Mouse (Mus musculus) spleen, embryonic (tissue): ENCODE results near the gene Ppt1.

Source experiments
- CTCF ChIA-PET: fragments of 350-600 bp; sonication (Branson Sonifier 250); formaldehyde crosslinking; loops from one replicate; lab custom pipeline; 2022; lab: Charles Lee

Gene Ppt1

DNA sequence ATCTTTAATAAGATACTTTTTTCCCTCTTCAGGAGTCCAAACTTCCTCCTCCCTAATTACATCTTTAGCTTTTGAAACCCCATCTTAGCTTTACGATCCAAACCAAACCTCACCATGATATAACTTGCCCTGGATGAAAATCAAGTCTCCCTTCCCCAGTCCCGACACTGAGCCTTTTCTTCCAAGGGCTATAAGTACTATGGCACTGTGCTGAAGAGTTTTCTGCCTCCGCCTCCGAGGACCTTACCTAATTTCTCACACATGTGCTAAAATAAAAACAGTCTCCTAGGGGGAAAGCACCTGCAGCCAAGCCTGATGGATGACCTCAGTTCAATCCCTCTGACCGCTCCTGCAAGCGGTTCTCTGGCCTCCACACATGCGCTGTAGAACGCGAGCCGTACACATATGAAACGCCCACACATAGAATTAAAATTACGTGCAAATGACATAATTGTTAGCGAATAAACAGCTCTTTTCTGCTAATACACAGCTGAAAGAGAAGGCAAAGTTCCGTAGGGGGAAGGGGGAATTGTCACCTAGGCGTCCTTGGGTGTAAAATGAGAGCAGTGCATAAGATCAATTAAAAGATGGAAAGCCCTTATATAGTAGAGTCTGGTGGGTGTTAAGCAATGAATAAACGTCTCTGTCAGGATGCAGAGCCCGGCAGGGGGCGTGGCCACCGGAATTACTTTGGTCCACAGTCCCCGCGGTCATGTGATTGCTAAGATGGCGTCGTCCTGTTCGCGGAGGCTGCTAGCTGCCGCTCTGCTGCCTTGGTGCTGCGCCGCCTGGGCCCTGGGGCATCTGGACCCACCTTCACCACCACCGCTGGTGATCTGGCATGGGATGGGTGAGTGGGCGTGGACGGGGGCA, at the start of gene Ppt1:
Ppt1 (plus strand) TSS at position 713 of the 873 bp plus-strand sequence.
- CTCF ChIA-PET = interaction anchor here (0.9 kb wide), 1 partner anchor 12 kb away, joined by 3 read pairs; no protein-coding TSS in a partner anchor

GRCm38 (mm10) chr4:122789335-122790089, 46.5 kb upstream of the Ppt1 start:
- CTCF ChIA-PET = no interaction called here

DNA sequence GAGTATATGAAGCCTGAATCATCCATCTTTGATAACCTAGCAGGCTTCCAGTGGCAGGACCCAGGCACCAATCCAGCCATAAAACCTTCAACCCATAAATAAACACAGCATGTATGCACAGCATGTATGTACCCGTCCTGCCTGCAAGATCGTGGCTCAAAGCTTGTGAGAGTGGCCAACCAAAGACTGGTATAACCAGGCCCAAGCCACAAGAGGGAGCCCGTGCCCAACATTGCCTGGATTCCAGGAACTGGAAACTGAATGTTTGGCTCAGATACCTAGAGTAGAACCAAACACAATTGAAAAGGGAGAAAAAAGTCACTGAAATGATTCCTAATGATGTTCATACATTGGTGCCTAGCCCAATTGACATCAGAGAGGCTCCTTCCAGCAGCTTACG, 27.9 kb upstream of the Ppt1 start:
- CTCF ChIA-PET = interaction anchor here (0.6 kb wide), 1 partner anchor 42 kb away, joined by 4 read pairs; no protein-coding TSS in a partner anchor

- CTCF ChIA-PET = no interaction called here
Measured at GRCm38 (mm10) chr4:122811180-122811579, 24.9 kb upstream of the Ppt1 start.

DNA sequence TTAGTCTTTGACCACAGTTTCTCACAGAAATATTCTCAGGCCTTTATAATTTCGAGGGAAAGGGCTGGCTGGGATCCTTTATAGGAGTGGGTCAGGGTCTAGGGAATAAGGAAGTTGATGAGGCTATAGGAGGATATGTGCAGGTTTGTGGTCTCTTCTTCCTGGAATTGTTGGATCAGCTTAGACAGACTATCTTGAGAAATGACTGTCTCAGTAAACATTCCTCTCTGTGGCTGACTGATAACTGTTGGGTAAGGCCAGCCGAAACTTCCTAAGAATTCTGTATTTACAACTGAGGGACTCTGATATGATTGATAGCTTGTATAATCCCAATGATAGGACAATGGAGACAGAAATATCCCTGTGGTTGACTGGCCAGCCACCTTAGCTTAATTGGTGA, 24.2 kb upstream of the Ppt1 start:
- CTCF ChIA-PET = no interaction called here

DNA sequence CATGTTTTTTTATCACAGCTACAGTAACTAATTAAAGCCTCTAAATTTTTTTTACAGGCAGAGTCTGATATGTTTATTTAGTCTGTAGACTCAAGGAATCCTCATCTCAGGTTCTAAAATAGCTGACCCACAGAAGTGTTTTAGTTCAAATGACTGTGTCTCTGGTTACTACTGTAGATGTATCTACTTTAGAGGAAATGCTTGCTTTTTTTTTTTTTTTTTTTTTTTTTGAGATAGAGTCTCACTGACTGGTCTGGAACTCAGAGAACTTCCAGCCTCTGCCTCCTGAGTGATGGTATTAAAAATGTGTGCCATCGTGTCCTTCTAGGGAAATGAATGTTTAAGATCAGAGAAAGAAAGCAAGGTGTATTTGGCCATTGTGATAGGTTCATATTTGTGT, 19.8 kb upstream of the Ppt1 start:
- CTCF ChIA-PET = no interaction called here

- CTCF ChIA-PET = interaction anchor here (0.5 kb wide), 1 partner anchor 1123 kb away, joined by 3 read pairs; no protein-coding TSS in a partner anchor
Measured at GRCm38 (mm10) chr4:122820941-122821340, 15.1 kb upstream of the Ppt1 start.

DNA sequence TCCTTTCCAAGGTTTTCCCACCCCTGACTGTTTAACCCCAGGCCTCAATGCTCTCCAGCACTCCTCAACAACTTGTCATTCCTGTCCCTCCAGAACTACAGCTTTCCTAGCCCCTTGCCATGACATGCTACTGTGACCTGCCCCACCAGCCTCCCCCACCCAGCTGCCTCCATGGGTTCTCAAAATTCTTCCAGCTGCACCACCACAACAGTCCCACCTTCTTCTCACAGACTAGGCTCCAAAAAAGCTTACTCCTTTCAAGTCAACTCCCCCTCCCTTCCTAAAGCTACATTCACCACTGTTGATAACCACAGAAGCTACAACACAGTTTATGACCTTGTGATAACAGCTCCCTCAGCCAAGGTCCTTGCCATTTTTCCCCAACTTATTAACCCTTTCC, 8.4 kb upstream of the Ppt1 start:
- CTCF ChIA-PET = no interaction called here

GRCm38 (mm10) chr4:122829339-122829738, 6.7 kb upstream of the Ppt1 start:
- CTCF ChIA-PET = interaction anchor here (0.6 kb wide), 2 partner anchors 23 to 245 kb away, joined by 3 to 10 read pairs; no protein-coding TSS in a partner anchor

GRCm38 (mm10) chr4:122831888-122832287, 4.2 kb upstream of the Ppt1 start:
- CTCF ChIA-PET = no interaction called here

DNA sequence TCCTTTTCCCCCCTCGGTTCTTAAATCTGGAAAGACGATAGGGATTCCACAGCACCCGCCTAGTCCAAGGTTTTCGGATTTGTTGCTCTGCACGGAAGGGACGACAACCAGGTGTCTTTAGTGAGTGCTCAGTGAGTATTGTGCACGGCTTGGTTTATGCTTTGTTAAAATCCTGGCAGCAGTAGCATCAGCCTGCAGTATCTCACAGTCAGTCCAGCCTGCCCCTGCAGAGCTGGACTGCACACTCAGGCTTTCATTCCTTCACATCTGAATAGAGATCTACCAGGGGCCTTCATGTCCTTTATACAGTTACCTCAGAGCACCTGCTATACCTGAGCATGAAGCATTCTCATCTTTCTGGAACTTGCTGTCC, 347 bp downstream of the Ppt1 start:
- CTCF ChIA-PET = interaction anchor here (0.7 to 0.9 kb wide), 2 partner anchors 11 to 49 kb away, joined by 3 read pairs; no protein-coding TSS in a partner anchor

GRCm38 (mm10) chr4:122837180-122837730, 1.2 kb downstream of the Ppt1 start:
- CTCF ChIA-PET = interaction anchor here (0.5 to 0.7 kb wide), 2 partner anchors 48 to 1641 kb away, joined by 3 read pairs; no protein-coding TSS in a partner anchor

DNA sequence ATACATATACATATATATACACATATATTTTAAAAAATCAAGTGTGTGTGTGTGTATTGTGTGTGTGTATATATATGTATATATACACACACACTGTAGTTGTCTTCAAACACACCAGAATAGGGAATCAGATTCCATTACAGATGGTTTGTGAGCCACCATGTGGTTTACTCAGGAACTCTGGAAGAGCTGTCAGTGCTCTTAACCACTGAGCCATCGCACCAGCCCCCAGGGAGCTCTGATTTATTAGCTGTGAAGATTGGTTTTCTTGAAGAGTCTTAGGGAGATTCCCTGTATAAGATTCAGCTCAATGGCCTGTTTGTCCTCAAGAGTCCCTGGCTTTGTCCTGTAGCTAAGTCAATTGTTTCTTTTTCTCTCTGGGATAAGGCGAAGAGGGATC, 2.0 kb downstream of the Ppt1 start:
- CTCF ChIA-PET = no interaction called here

- CTCF ChIA-PET = interaction anchor here (0.7 kb wide), 1 partner anchor 192 kb away, joined by 6 read pairs; no protein-coding TSS in a partner anchor
Measured at GRCm38 (mm10) chr4:122838416-122838815, 2.4 kb downstream of the Ppt1 start.

DNA sequence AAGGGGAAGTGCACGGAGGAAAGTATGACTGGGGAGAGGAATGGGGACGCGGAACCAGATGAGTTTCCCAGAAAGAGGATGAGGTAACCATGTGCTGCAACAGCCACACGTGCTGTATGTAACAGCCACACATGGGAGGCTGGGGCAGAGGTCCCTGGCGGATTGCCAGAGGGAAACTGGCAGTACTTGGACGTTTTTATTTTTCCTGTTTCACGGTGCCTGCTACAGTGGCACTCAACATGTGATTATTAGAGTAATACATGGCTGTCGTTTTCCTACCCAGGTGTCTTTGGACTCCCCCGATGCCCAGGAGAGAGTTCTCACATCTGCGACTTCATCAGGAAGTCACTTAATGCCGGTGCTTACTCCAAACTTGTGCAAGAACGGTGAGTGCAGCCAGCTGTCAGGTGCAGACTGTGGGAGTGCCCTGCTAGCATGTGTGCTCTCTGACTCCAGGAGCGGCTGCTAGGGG, 12.1 kb downstream of the Ppt1 start:
- CTCF ChIA-PET = interaction anchor here (0.7 kb wide), 1 partner anchor 22 kb away, joined by 3 read pairs; no protein-coding TSS in a partner anchor

DNA sequence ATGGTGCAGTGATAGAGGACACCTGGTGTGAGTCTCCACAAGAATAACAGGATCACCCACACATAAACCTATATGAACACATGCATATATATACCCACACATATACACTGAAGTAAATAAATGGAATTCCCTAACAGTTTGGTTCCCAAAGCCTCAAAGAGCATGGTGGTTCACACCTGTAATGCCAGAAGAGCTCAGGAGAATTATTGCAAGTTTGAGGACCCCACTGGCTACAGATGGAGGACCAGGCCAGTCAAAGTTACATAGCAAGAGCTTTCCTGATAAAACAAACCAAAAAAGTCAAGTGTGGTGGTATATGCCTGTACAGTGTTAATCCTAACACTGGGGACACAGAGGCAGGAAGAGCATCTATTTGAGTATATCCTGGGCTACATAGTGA, 15.5 kb downstream of the Ppt1 start:
- CTCF ChIA-PET = interaction anchor here (0.7 kb wide), 1 partner anchor 38 kb away, joined by 4 read pairs; no protein-coding TSS in a partner anchor

- CTCF ChIA-PET = interaction anchor here (0.6 to 1.7 kb wide), 3 partner anchors 11 to 492 kb away, joined by 3 to 7 read pairs (median 3); partner anchors contain the start of gene Cap1
Measured at GRCm38 (mm10) chr4:122853691-122854090, 17.6 kb downstream of the Ppt1 start.

GRCm38 (mm10) chr4:122854770-122855169, 18.7 kb downstream of the Ppt1 start:
- CTCF ChIA-PET = interaction anchor here (0.6 to 1.7 kb wide), 3 partner anchors 9 to 30 kb away, joined by 3 read pairs; no protein-coding TSS in a partner anchor

GRCm38 (mm10) chr4:122857909-122858308, 21.9 kb downstream of the Ppt1 start:
- CTCF ChIA-PET = no interaction called here

GRCm38 (mm10) chr4:122859096-122859674, 23.1 kb downstream of the Ppt1 start:
- CTCF ChIA-PET = no interaction called here

- CTCF ChIA-PET = interaction anchor here (0.6 to 0.8 kb wide), 2 partner anchors 20 to 101 kb away, joined by 4 to 5 read pairs; no protein-coding TSS in a partner anchor
Measured at GRCm38 (mm10) chr4:122861836-122862235, 25.8 kb downstream of the Ppt1 start.
